Mouse (Mus musculus): ENCODE results near the gene Psmc1.

The Psmc1 gene

GRCm38 (mm10) chr12:100172481-100172880 lies 62.5 kb downstream of the Psmc1 start:
- DNase-seq (ENCODE audit: low spot score): no peak
